Mouse (Mus musculus): Measurements from ENCODE around the gene Becn1. TPM values are rescaled to one million over a fixed set of nuclear protein-coding genes. Genes with fewer than 3 reads are reported as not detected.

Gene Becn1
- polyA plus RNA-seq, 1 experiment from 2014 or later = 140 TPM

GRCm38 (mm10) chr11:101269577-101270116, 32.4 kb downstream of the Becn1 start:
- no peaks in the 10 kb centered on the region for H3K36me3 ChIP-seq (ENCODE audit: control insufficient read depth, insufficient read depth, low read length)
- H3K9ac ChIP-seq (replicated peaks; ENCODE audit: low read depth, low read length) = no peak overlapping the region
- H3K27me3 ChIP-seq (ENCODE audit: control insufficient read depth, insufficient read depth, low read length) = no peaks in the 10 kb centered on the region
- H3K4me2 ChIP-seq (replicated peaks; ENCODE audit: low read depth, low read length) = no peak overlapping the region
- no peak overlapping the region for H3K27ac ChIP-seq (ENCODE audit: low read length)
- ATAC-seq (ENCODE audit: insufficient number of reproducible peaks, insufficient read depth, low FRiP score, low read depth) = no peak
- no peak overlapping the region for H3K4me3 ChIP-seq (ENCODE audit: low read depth, low read length)
- H3K4me1 ChIP-seq (ENCODE audit: control insufficient read depth, insufficient read depth, low read length) = peaks cover 5% of the 10 kb centered on the region; the same call in 1 of the 2 replicates
- 16% methylated on average over 10 of the region's 10 CpGs for WGBS
- no peaks in the 10 kb centered on the region for H3K9me3 ChIP-seq (ENCODE audit: control insufficient read depth, low read depth, low read length)

DNA sequence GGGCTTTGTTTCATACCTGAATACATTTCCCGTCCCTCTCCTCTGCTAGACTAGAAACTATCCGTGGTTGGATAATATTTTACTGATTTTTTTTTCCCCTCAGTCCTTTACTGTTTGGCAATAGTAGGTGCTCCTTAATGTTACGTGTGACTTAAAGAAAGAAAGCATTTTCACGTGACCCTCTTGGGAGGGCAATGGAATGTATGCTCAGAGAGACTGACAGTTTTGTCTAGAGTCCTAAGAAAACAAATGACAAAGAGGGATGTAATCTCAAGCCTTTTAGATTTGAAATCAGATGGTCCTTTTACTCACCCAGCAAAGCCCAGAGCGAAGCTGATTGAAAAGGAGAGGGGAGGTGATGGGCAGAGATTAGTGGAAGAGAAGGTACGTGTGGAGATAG, 36.2 kb downstream of the Becn1 start:
- H3K4me3 ChIP-seq (ENCODE audit: low read depth, low read length) = no peak overlapping the region
- H3K9ac ChIP-seq (replicated peaks; ENCODE audit: low read depth, low read length) = no peak overlapping the region
- 40% methylated on average over 6 of the region's 6 CpGs for WGBS
- H3K27me3 ChIP-seq (ENCODE audit: control insufficient read depth, insufficient read depth, low read length) = peaks cover 5% of the 10 kb centered on the region; the same call in 1 of the 2 replicates
- no peak for ATAC-seq (ENCODE audit: insufficient number of reproducible peaks, insufficient read depth, low FRiP score, low read depth)
- H3K36me3 ChIP-seq (ENCODE audit: control insufficient read depth, insufficient read depth, low read length) = no peaks in the 10 kb centered on the region
- no peaks in the 10 kb centered on the region for H3K9me3 ChIP-seq (ENCODE audit: control insufficient read depth, low read depth, low read length)
- peak overlapping the region; percentile 40; the same call in 1 of the 2 replicates for H3K4me2 ChIP-seq (replicated peaks; ENCODE audit: low read depth, low read length)
- H3K4me1 ChIP-seq (ENCODE audit: control insufficient read depth, insufficient read depth, low read length) = peaks cover 27% of the 10 kb centered on the region; the same call in 1 of the 2 replicates
- H3K27ac ChIP-seq (ENCODE audit: low read length) = no peak overlapping the region

DNA sequence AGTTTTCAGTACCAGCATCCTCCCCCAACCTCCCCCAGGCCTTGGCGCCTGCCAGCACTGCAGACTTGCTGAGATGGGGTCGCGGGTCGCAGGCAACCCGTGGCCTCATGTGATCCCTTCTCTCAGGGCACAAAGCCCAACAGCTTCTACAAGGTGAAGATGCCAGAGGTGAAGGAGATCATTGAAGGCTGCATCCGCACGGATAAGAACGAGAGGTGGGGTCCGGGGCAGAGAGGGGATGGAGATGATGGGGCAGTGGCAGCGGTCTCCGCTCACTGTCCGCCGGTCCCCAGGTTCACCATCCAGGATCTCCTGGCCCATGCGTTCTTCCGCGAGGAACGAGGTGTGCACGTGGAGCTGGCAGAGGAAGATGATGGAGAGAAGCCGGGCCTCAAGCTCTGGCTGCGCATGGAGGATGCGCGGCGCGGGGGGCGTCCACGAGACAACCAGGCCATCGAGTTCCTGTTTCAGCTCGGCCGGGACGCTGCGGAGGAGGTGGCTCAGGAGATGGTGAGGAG, 37.1 kb downstream of the Becn1 start:
- Histone ChIP-seq H3K36me3 (ENCODE audit: control insufficient read depth, insufficient read depth, low read length) (no peaks in the 10 kb centered on the region), H3K4me1 (ENCODE audit: control insufficient read depth, insufficient read depth, low read length) (peaks cover 27% of the 10 kb centered on the region; the same call in 1 of the 2 replicates), H3K27me3 (ENCODE audit: control insufficient read depth, insufficient read depth, low read length) (peaks cover 5% of the 10 kb centered on the region; the same call in 1 of the 2 replicates), H3K9ac (replicated peaks; ENCODE audit: low read depth, low read length) (peak overlapping the region; percentile 25; the same call in 1 of the 2 replicates), H3K4me3 (ENCODE audit: low read depth, low read length) (peak overlapping the region; percentile 27), H3K27ac (ENCODE audit: low read length) (no peak overlapping the region), H3K9me3 (ENCODE audit: control insufficient read depth, low read depth, low read length) (no peaks in the 10 kb centered on the region), H3K4me2 (replicated peaks; ENCODE audit: low read depth, low read length) (peak overlapping the region; percentile 40)
- 13% methylated on average over 31 of the region's 31 CpGs for WGBS
- ATAC-seq (ENCODE audit: insufficient number of reproducible peaks, insufficient read depth, low FRiP score, low read depth) = no peak

- peaks cover 5% of the 10 kb centered on the region; the same call in 1 of the 2 replicates for H3K27me3 ChIP-seq (ENCODE audit: control insufficient read depth, insufficient read depth, low read length)
- H3K4me1 ChIP-seq (ENCODE audit: control insufficient read depth, insufficient read depth, low read length) = peaks cover 37% of the 10 kb centered on the region
- no peak overlapping the region for H3K4me2 ChIP-seq (replicated peaks; ENCODE audit: low read depth, low read length)
- WGBS = 33% methylated on average over 3 of the region's 3 CpGs
- H3K36me3 ChIP-seq (ENCODE audit: control insufficient read depth, insufficient read depth, low read length) = no peaks in the 10 kb centered on the region
- H3K9me3 ChIP-seq (ENCODE audit: control insufficient read depth, low read depth, low read length) = no peaks in the 10 kb centered on the region
- no peak overlapping the region for H3K9ac ChIP-seq (replicated peaks; ENCODE audit: low read depth, low read length)
- no peak overlapping the region for H3K27ac ChIP-seq (ENCODE audit: low read length)
- H3K4me3 ChIP-seq (ENCODE audit: low read depth, low read length) = no peak overlapping the region
- ATAC-seq (ENCODE audit: insufficient number of reproducible peaks, insufficient read depth, low FRiP score, low read depth) = no peak
These were observed 38.2 kb downstream of the Becn1 start for GRCm38 (mm10) chr11:101263989-101264280.

GRCm38 (mm10) chr11:101263138-101263988, 38.7 kb downstream of the Becn1 start:
- WGBS = 18% methylated on average over 32 of the region's 32 CpGs
- Histone ChIP-seq H3K4me2 (replicated peaks; ENCODE audit: low read depth, low read length) (peak overlapping the region; percentile 98; the same call in 1 of the 2 replicates), H3K9me3 (ENCODE audit: control insufficient read depth, low read depth, low read length) (no peaks in the 10 kb centered on the region), H3K27me3 (ENCODE audit: control insufficient read depth, insufficient read depth, low read length) (peaks cover 5% of the 10 kb centered on the region; the same call in 1 of the 2 replicates), H3K4me1 (ENCODE audit: control insufficient read depth, insufficient read depth, low read length) (peaks cover 43% of the 10 kb centered on the region), H3K36me3 (ENCODE audit: control insufficient read depth, insufficient read depth, low read length) (no peaks in the 10 kb centered on the region), H3K4me3 (ENCODE audit: low read depth, low read length) (peak overlapping the region; percentile 58; the same call in 1 of the 2 replicates), H3K27ac (ENCODE audit: low read length) (no peak overlapping the region), H3K9ac (replicated peaks; ENCODE audit: low read depth, low read length) (no peak overlapping the region)
- no peak for ATAC-seq (ENCODE audit: insufficient number of reproducible peaks, insufficient read depth, low FRiP score, low read depth)

DNA sequence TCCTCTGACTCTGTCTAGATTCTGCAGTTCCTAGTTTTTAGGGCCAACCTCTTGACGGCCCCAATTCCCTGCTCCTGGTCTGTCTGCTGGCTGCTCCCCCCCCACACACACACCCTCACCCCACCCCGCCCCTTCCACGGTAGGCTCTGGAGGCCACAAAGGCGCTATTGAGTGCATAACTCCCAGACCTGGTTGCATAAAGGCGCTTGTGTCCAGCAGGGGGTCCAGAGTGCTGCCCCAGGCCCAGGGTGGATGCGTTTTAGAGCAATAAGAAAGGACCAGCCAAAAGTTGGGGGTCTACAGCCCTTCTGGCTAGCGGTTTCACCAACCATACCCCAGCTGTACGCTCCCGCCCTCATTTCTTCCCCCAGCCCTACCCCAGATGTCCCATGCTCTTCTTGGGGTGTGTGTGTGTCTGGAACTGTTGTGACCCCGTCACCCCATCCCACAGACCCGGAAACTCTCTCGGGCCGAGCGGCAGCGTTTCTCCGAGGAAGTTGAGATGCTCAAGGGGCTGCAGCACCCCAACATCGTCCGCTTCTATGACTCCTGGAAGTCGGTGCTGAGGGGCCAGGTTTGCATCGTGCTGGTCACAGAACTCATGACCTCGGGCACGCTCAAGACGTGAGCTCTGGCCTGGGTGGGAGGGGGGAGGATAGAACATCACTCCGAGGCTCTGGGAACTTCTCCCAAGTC, 39.7 kb downstream of the Becn1 start:
- H3K27ac ChIP-seq (ENCODE audit: low read length) = no peak overlapping the region
- no peak for ATAC-seq (ENCODE audit: insufficient number of reproducible peaks, insufficient read depth, low FRiP score, low read depth)
- 0 out of 2 replicates have a peak, but pooled peaks cover 2% of the 10 kb centered on the region for H3K36me3 ChIP-seq (ENCODE audit: control insufficient read depth, insufficient read depth, low read length)
- H3K4me3 ChIP-seq (ENCODE audit: low read depth, low read length) = peak overlapping the region; percentile 58
- H3K27me3 ChIP-seq (ENCODE audit: control insufficient read depth, insufficient read depth, low read length) = peaks cover 5% of the 10 kb centered on the region; the same call in 1 of the 2 replicates
- H3K4me1 ChIP-seq (ENCODE audit: control insufficient read depth, insufficient read depth, low read length) = peaks cover 48% of the 10 kb centered on the region
- H3K4me2 ChIP-seq (replicated peaks; ENCODE audit: low read depth, low read length) = peak overlapping the region; percentile 98
- H3K9ac ChIP-seq (replicated peaks; ENCODE audit: low read depth, low read length) = no peak overlapping the region; the same call in 1 of the 2 replicates
- H3K9me3 ChIP-seq (ENCODE audit: control insufficient read depth, low read depth, low read length) = no peaks in the 10 kb centered on the region
- WGBS = 7% methylated on average over 24 of the region's 24 CpGs

- Histone ChIP-seq H3K36me3 (ENCODE audit: control insufficient read depth, insufficient read depth, low read length) (peaks cover 8% of the 10 kb centered on the region; the same call in 1 of the 2 replicates), H3K4me2 (replicated peaks; ENCODE audit: low read depth, low read length) (peak overlapping the region; percentile 98), H3K9me3 (ENCODE audit: control insufficient read depth, low read depth, low read length) (no peaks in the 10 kb centered on the region), H3K4me1 (ENCODE audit: control insufficient read depth, insufficient read depth, low read length) (peaks cover 48% of the 10 kb centered on the region), H3K4me3 (ENCODE audit: low read depth, low read length) (peak overlapping the region; percentile 58), H3K27me3 (ENCODE audit: control insufficient read depth, insufficient read depth, low read length) (peaks cover 5% of the 10 kb centered on the region; the same call in 1 of the 2 replicates), H3K27ac (ENCODE audit: low read length) (peak overlapping the region; percentile 86), H3K9ac (replicated peaks; ENCODE audit: low read depth, low read length) (peak overlapping the region; percentile 73)
- WGBS = 0% methylated on average over 30 of the region's 30 CpGs
- ATAC-seq (ENCODE audit: insufficient number of reproducible peaks, insufficient read depth, low FRiP score, low read depth) = no peak
These were observed 41.2 kb downstream of the Becn1 start for GRCm38 (mm10) chr11:101260826-101261380.
